Mouse (Mus musculus): Measurements from ENCODE around the gene Bco2.

DNA sequence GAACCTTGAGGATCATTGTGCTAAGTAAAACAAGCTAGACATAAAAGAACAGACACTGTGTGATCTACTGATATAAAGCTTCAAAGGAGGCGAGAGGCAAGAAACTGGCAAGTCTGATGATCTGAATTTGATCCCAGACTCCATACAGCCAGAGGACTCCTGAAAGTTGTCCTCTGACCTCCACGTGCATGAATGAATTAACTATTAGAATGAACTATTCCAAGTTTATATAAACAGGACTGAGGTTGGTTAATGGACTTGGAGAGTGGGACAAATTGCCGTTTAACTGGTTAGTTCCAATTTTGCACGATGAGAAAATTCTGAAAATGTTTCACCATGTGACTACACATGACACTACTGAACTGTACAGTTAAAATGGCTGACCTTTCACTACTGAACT, 6.0 kb downstream of the Bco2 start:
- TF ChIP-seq POLR2A (IDR thresholded peaks at IDR 0.05; ENCODE audit: low read depth, low read length) (no peak), CTCF (conservative IDR thresholded peaks at IDR 0.05; ENCODE audit: insufficient read depth, insufficient read length, low read depth, low read length) (no peak)
